Mouse (Mus musculus) forebrain, postnatal 0 days (tissue): ENCODE data around the gene Pigc. TPM values are rescaled to one million over a fixed set of nuclear protein-coding genes. Genes with fewer than 3 reads are reported as not detected.

Source experiments
- ATAC-seq: fragments of 200-750 bp; cut with Nextera tagmentation; 2 replicates; pipeline ENCODE4 v1.8.0; 2017; ENCODE audit warnings: mild to moderate bottlenecking, moderate library complexity
- DNase-seq: peaks from one replicate; pipeline ENCODE4 v3.0.0-alpha.2; 2015
- H3K27ac ChIP-seq: fragments of 300-500 bp; sonication (generic); 2 replicates; pipeline ENCODE4 v1.5.1; 2014; ENCODE audit warnings: low read depth, mild to moderate bottlenecking, antibody characterized with exemption, low read length, moderate library complexity, mixed read lengths
- H3K27me3 ChIP-seq: fragments of 300-500 bp; sonication (generic); 2 replicates; pipeline ENCODE4 v1.6.1; 2014; ENCODE audit warnings: mild to moderate bottlenecking, low read length, mixed read lengths; ENCODE audit not compliant: insufficient read depth
- H3K36me3 ChIP-seq: fragments of 300-500 bp; sonication (generic); 2 replicates; pipeline ENCODE4 v1.6.1; 2014; ENCODE audit warnings: mild to moderate bottlenecking, moderate library complexity; ENCODE audit not compliant: insufficient read depth
- H3K4me1 ChIP-seq: fragments of 300-500 bp; sonication (generic); 2 replicates; pipeline ENCODE4 v1.6.1; 2014; ENCODE audit warnings: antibody characterized with exemption; ENCODE audit not compliant: insufficient read depth
- H3K4me2 ChIP-seq: fragments of 300-500 bp; sonication (generic); 2 replicates; pipeline ENCODE4 v1.6.1; 2014; ENCODE audit warnings: low read depth, mild to moderate bottlenecking, moderate library complexity
- H3K4me3 ChIP-seq: fragments of 300-500 bp; sonication (generic); 2 replicates; pipeline ENCODE4 v1.5.1; 2014; ENCODE audit warnings: low read depth, low read length, mixed read lengths
- H3K9ac ChIP-seq: fragments of 300-500 bp; sonication (generic); 2 replicates; pipeline ENCODE4 v1.6.1; 2014; ENCODE audit warnings: mild to moderate bottlenecking
- H3K9me3 ChIP-seq: fragments of 300-500 bp; sonication (generic); 2 replicates; pipeline ENCODE4 v1.6.1; 2016; ENCODE audit warnings: low read length
- CTCF ChIP-seq: sonication (generic); IDR thresholded peaks from 2 replicates; pipeline ENCODE4 v1.5.1; 2016; ENCODE audit warnings: antibody characterized with exemption, control low read depth, low read depth
- WGBS: fragments of 180-500 bp; shearing (Covaris S2); extraction: QIAGEN DNeasy Blood & Tissue Kit; methylation state at CpG from one replicate; pipeline ENCODE4 v1.1.7; 2014; 5-methylcytosine and 5-hydroxymethylcytosine counted together
- polyA plus RNA-seq: library from polyadenylated mRNA; unstranded; fragments of >200 nt; fragmentation: Nextera tagmentation; extraction: Ambion mirVana; gene quantifications from 2 replicates; pipeline ENCODE4 v1.2.1, GENCODE M21; 2015
- total RNA-seq: library from RNA; depleted of rRNA; stranded (reverse); fragments of >200 nt; gene quantifications from 2 replicates; pipeline ENCODE4 v1.2.3, GENCODE M21; 2014

Pigc gene
- total and polyA plus RNA-seq, 2 experiments from 2014 or later = 20.5 to 23.9 TPM

DNA sequence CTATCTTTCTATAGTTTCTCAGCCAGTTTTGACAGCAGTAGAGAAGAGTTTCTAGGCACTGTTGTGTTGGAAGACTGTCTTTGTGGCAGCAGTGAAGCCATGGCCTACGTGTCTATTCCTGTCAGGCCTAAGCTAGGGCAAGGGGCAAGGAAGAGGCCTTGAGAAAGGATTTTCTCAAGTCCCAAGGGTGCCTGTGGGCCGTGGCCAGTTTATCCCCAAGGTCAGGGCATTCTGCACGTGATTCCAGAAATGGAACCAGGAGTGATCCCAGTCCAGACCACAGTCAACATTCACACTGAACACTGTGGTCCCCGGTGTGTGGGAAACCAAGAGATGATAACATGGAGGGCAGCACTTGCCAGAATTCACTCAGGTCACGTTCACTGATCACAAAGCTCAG is 13.1 kb upstream of the Pigc start:
- Histone ChIP-seq H3K9ac (no peak overlapping the region), H3K9me3 (no peaks in the 10 kb centered on the region), H3K27ac (no peak overlapping the region), H3K36me3 (no peaks in the 10 kb centered on the region), H3K4me3 (no peak overlapping the region), H3K27me3 (no peaks in the 10 kb centered on the region), H3K4me2 (no peak overlapping the region), H3K4me1 (no peaks in the 10 kb centered on the region)
- TF ChIP-seq CTCF = no peak
- DNase-seq (no peak), ATAC-seq (no peak)
- WGBS = 78% methylated on average over 5 of the region's 5 CpGs

DNA sequence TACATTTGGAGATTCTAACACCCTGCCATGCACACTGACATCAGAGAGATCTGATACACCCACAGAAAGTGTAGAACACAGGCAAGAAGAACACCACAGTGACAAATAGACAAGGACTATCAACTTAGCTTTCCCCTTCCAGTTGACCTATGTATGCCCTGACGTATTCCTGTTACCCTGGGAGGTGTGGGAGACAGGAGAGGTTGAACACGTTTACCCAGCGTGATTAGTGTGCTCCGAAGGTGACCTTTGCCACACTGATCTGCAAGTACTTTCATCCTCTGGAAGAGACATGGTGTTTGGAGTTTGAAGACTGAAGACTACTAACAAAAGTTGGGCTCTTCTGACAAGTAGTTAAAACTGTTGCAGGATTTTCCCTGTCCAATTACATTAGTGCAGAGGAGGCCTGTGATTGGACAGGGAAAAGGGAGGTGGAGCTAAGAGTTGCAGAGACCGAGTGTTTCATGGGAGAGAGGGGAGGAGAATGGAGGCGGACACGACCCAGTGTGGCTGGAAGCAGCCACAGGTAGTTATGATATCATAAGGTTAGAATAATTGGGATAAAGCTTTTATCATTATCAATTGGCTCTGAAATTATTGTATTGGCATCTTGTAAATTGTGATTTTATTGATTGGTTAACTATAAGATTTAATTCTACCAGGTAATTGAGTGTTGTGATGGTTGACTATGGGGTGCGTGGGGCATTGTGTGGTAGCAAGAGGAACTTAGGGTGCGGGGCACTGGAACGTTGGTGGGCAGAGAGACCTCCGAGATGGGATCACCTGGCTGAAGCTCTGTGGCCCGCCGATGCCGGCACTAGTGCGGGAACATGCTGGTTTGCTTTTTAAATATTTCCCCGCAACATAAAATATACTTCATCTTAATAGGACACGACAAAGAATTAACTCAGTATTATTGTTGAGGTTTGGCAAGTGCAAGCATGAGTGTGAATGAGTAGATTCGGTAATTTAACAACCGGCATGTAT is 10.7 kb upstream of the Pigc start:
- Histone ChIP-seq H3K4me3 (no peak overlapping the region), H3K36me3 (no peaks in the 10 kb centered on the region), H3K4me2 (no peak overlapping the region), H3K27ac (no peak overlapping the region), H3K27me3 (no peaks in the 10 kb centered on the region), H3K9ac (no peak overlapping the region), H3K9me3 (no peaks in the 10 kb centered on the region), H3K4me1 (no peaks in the 10 kb centered on the region)
- DNase-seq = no peak
- ATAC-seq = no peak
- TF ChIP-seq CTCF = no peak
- 84% methylated on average over 19 of the region's 19 CpGs for WGBS

- no peak overlapping the region for H3K27ac ChIP-seq
- no peak overlapping the region for H3K4me3 ChIP-seq
- no peaks in the 10 kb centered on the region for H3K27me3 ChIP-seq
- WGBS = 48% methylated on average over 3 of the region's 3 CpGs
- H3K4me2 ChIP-seq = no peak overlapping the region
- ATAC-seq (peak; percentile 67; the same call in 1 of the 2 replicates), DNase-seq (peak; percentile 31)
- H3K9me3 ChIP-seq = no peaks in the 10 kb centered on the region
- no peaks in the 10 kb centered on the region for H3K36me3 ChIP-seq
- no peaks in the 10 kb centered on the region for H3K4me1 ChIP-seq
- peak; percentile 68 for TF ChIP-seq CTCF
- H3K9ac ChIP-seq = no peak overlapping the region
Measured at GRCm38 (mm10) chr1:161962465-161963377, 6.3 kb upstream of the Pigc start.

- Histone ChIP-seq H3K27me3 (no peaks in the 10 kb centered on the region), H3K4me1 (0 out of 2 replicates have a peak, but pooled peaks cover 10% of the 10 kb centered on the region), H3K9ac (no peak overlapping the region), H3K36me3 (0 out of 2 replicates have a peak, but pooled peaks cover 3% of the 10 kb centered on the region), H3K4me2 (no peak overlapping the region), H3K4me3 (no peak overlapping the region), H3K27ac (no peak overlapping the region), H3K9me3 (no peaks in the 10 kb centered on the region)
- DNase-seq (no peak), ATAC-seq (no peak)
- 93% methylated on average over 2 of the region's 2 CpGs for WGBS
- TF ChIP-seq CTCF = no peak
Measured at GRCm38 (mm10) chr1:161967936-161968335, 1.1 kb upstream of the Pigc start.

DNA sequence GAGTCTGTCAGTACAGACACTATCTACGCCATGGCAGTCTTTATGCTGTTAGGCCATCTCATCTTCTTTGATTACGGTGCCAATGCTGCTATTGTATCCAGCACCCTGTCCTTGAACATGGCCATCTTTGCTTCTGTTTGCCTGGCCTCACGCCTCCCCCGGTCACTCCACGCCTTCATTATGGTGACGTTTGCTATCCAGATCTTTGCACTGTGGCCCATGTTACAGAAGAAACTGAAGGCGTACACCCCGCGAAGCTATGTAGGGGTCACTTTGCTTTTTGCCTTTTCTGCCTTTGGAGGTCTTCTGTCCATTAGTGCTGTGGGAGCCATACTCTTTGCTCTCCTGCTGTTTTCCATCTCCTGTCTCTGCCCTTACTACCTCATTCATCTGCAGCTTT is 1.9 kb downstream of the Pigc start:
- H3K27ac ChIP-seq = no peak overlapping the region
- H3K4me2 ChIP-seq = no peak overlapping the region
- H3K9ac ChIP-seq = no peak overlapping the region
- WGBS = 96% methylated on average over 9 of the region's 9 CpGs
- no peak for TF ChIP-seq CTCF
- H3K27me3 ChIP-seq = no peaks in the 10 kb centered on the region
- no peak for ATAC-seq
- no peak overlapping the region for H3K4me3 ChIP-seq
- 0 out of 2 replicates have a peak, but pooled peaks cover 10% of the 10 kb centered on the region for H3K4me1 ChIP-seq
- no peaks in the 10 kb centered on the region for H3K9me3 ChIP-seq
- DNase-seq = no peak
- 0 out of 2 replicates have a peak, but pooled peaks cover 3% of the 10 kb centered on the region for H3K36me3 ChIP-seq

- no peak for ATAC-seq
- H3K9ac ChIP-seq = no peak overlapping the region
- WGBS = 92% methylated on average over 8 of the region's 8 CpGs
Measured at GRCm38 (mm10) chr1:161972233-161972632, 3.2 kb downstream of the Pigc start.

More at GRCm38 (mm10) chr1:161972233-161972632, 3.2 kb downstream of the Pigc start:
- Histone ChIP-seq H3K9me3 (no peaks in the 10 kb centered on the region), H3K4me2 (no peak overlapping the region), H3K27ac (no peak overlapping the region), H3K4me3 (no peak overlapping the region), H3K36me3 (0 out of 2 replicates have a peak, but pooled peaks cover 3% of the 10 kb centered on the region), H3K27me3 (no peaks in the 10 kb centered on the region), H3K4me1 (0 out of 2 replicates have a peak, but pooled peaks cover 10% of the 10 kb centered on the region)
- DNase-seq = no peak
- TF ChIP-seq CTCF = no peak
